Mouse (Mus musculus) forebrain, embryonic 11.5 days (tissue): ENCODE measurements around the gene Fblim1. TPM values are rescaled to one million over a fixed set of nuclear protein-coding genes. Genes with fewer than 3 reads are reported as not detected.

Experiments
- ATAC-seq: fragments of 200-750 bp; cut with Nextera tagmentation; replicated peaks from 2 replicates; pipeline ENCODE4 v1.8.0; 2017; ENCODE audit warnings: moderate TSS enrichment; ENCODE audit not compliant: low FRiP score
- DNase-seq: peaks from one replicate; pipeline ENCODE4 v3.0.0-alpha.2; 2017; ENCODE audit warnings: low spot score
- H3K27ac ChIP-seq: fragments of 300-500 bp; sonication (generic); 2 replicates; pipeline ENCODE4 v1.5.1; 2014; ENCODE audit warnings: low read depth, low read length
- H3K27me3 ChIP-seq: fragments of 300-500 bp; sonication (generic); 2 replicates; pipeline ENCODE4 v1.6.1; 2014; ENCODE audit warnings: mild to moderate bottlenecking, low read length, mixed read lengths; ENCODE audit not compliant: control insufficient read depth, insufficient read depth
- H3K36me3 ChIP-seq: fragments of 300-500 bp; sonication (generic); 2 replicates; pipeline ENCODE4 v1.6.1; 2014; ENCODE audit warnings: mild to moderate bottlenecking, low read length, moderate library complexity, mixed read lengths; ENCODE audit not compliant: control insufficient read depth, insufficient read depth
- H3K4me1 ChIP-seq: fragments of 300-500 bp; sonication (generic); replicated peaks from 2 replicates; pipeline ENCODE4 v1.6.1; 2014; ENCODE audit warnings: low read length, mixed read lengths; ENCODE audit not compliant: control insufficient read depth, insufficient read depth
- H3K4me2 ChIP-seq: fragments of 300-500 bp; sonication (generic); 2 replicates; pipeline ENCODE4 v1.6.1; 2014; ENCODE audit warnings: low read depth, mild to moderate bottlenecking, low read length, moderate library complexity, mixed read lengths; ENCODE audit not compliant: severe bottlenecking
- H3K4me3 ChIP-seq: fragments of 300-500 bp; sonication (generic); 2 replicates; pipeline ENCODE4 v1.5.1; 2014; ENCODE audit warnings: low read depth, low read length
- H3K9ac ChIP-seq: fragments of 300-500 bp; sonication (generic); 2 replicates; pipeline ENCODE4 v1.6.1; 2014; ENCODE audit warnings: low read length
- H3K9me3 ChIP-seq: fragments of 300-500 bp; sonication (generic); 2 replicates; pipeline ENCODE4 v1.6.1; 2016; ENCODE audit warnings: low read length, mixed read lengths; ENCODE audit not compliant: control insufficient read depth
- WGBS: fragments of 180-500 bp; shearing (Covaris S2); extraction: QIAGEN DNeasy Blood & Tissue Kit; methylation state at CpG from one replicate; pipeline ENCODE4 v1.1.7; 2014; 5-methylcytosine and 5-hydroxymethylcytosine counted together
- polyA plus RNA-seq: library from polyadenylated mRNA; unstranded; fragments of >200 nt; fragmentation: Nextera tagmentation; extraction: Ambion mirVana; gene quantifications from 2 replicates; pipeline ENCODE4 v1.2.1, GENCODE M21; 2014

The Fblim1 gene
- polyA plus RNA-seq, 1 experiment from 2014 or later, result 21.4 TPM

GRCm38 (mm10) chr4:141616811-141617210 lies 10.9 kb upstream of the Fblim1 start:
- Histone ChIP-seq H3K4me1 (peaks cover 4% of the 10 kb centered on the region), H3K27me3 (no peaks in the 10 kb centered on the region), H3K9ac (no peak overlapping the region), H3K4me3 (no peak overlapping the region), H3K27ac (no peak overlapping the region), H3K4me2 (no peak overlapping the region), H3K9me3 (no peaks in the 10 kb centered on the region), H3K36me3 (no peaks in the 10 kb centered on the region)
- 76% methylated on average over 6 of the region's 6 CpGs for WGBS
- no peak for ATAC-seq
- no peak for DNase-seq

- Histone ChIP-seq H3K9ac (no peak overlapping the region), H3K4me3 (no peak overlapping the region), H3K27me3 (no peaks in the 10 kb centered on the region), H3K9me3 (no peaks in the 10 kb centered on the region), H3K36me3 (no peaks in the 10 kb centered on the region), H3K4me2 (no peak overlapping the region), H3K27ac (no peak overlapping the region), H3K4me1 (peaks cover 4% of the 10 kb centered on the region)
- 85% methylated on average over 14 of the region's 14 CpGs for WGBS
- ATAC-seq, result no peak
- no peak for DNase-seq
These were observed 9.1 kb upstream of the Fblim1 start for GRCm38 (mm10) chr4:141614946-141615345.

GRCm38 (mm10) chr4:141609538-141609937 lies 3.6 kb upstream of the Fblim1 start:
- Histone ChIP-seq H3K4me1 (no peaks in the 10 kb centered on the region), H3K9me3 (no peaks in the 10 kb centered on the region), H3K4me3 (no peak overlapping the region), H3K27ac (no peak overlapping the region), H3K9ac (no peak overlapping the region), H3K36me3 (no peaks in the 10 kb centered on the region), H3K27me3 (no peaks in the 10 kb centered on the region), H3K4me2 (no peak overlapping the region)
- 81% methylated on average over 6 of the region's 6 CpGs for WGBS
- no peak for DNase-seq
- no peak for ATAC-seq

- no peak overlapping the region for H3K27ac ChIP-seq
- no peak overlapping the region for H3K9ac ChIP-seq
- H3K4me3 ChIP-seq, result no peak overlapping the region
- no peak overlapping the region for H3K4me2 ChIP-seq
- peaks cover 2% of the 10 kb centered on the region; the same call in 1 of the 2 replicates for H3K27me3 ChIP-seq
- H3K9me3 ChIP-seq, result no peaks in the 10 kb centered on the region
- H3K4me1 ChIP-seq, result no peaks in the 10 kb centered on the region
- WGBS, result 86% methylated on average over 5 of the region's 5 CpGs
- H3K36me3 ChIP-seq, result no peaks in the 10 kb centered on the region
- DNase-seq (no peak), ATAC-seq (no peak)
These were observed 475 bp downstream of the Fblim1 start for GRCm38 (mm10) chr4:141605421-141605820.

GRCm38 (mm10) chr4:141604493-141604892 lies 1.4 kb downstream of the Fblim1 start:
- WGBS, result 75% methylated on average over 8 of the region's 8 CpGs
- no peak for ATAC-seq

GRCm38 (mm10) chr4:141603921-141604320 lies 2.0 kb downstream of the Fblim1 start:
- no peak overlapping the region for H3K4me2 ChIP-seq
- H3K27me3 ChIP-seq, result peaks cover 16% of the 10 kb centered on the region
- H3K4me1 ChIP-seq, result peaks cover 10% of the 10 kb centered on the region; the same call in 1 of the 2 replicates
- no peak overlapping the region for H3K4me3 ChIP-seq
- no peak overlapping the region for H3K9ac ChIP-seq
- DNase-seq (no peak), ATAC-seq (no peak)
- 74% methylated on average over 4 of the region's 4 CpGs for WGBS
- no peaks in the 10 kb centered on the region for H3K36me3 ChIP-seq
- H3K27ac ChIP-seq, result no peak overlapping the region
- no peaks in the 10 kb centered on the region for H3K9me3 ChIP-seq

More at GRCm38 (mm10) chr4:141604493-141604892, 1.4 kb downstream of the Fblim1 start:
- peaks cover 10% of the 10 kb centered on the region for H3K27me3 ChIP-seq
- H3K4me1 ChIP-seq, result peaks cover 4% of the 10 kb centered on the region; the same call in 1 of the 2 replicates
- H3K27ac ChIP-seq, result no peak overlapping the region
- H3K4me2 ChIP-seq, result no peak overlapping the region
- DNase-seq, result no peak
- H3K9me3 ChIP-seq, result no peaks in the 10 kb centered on the region
- no peak overlapping the region for H3K9ac ChIP-seq
- no peaks in the 10 kb centered on the region for H3K36me3 ChIP-seq
- H3K4me3 ChIP-seq, result no peak overlapping the region

GRCm38 (mm10) chr4:141602523-141603223 lies 3.2 kb downstream of the Fblim1 start:
- H3K4me3 ChIP-seq, result no peak overlapping the region
- peaks cover 21% of the 10 kb centered on the region for H3K27me3 ChIP-seq
- H3K27ac ChIP-seq, result no peak overlapping the region
- ATAC-seq (no peak), DNase-seq (no peak)
- H3K4me2 ChIP-seq, result no peak overlapping the region
- no peaks in the 10 kb centered on the region for H3K9me3 ChIP-seq
- 82% methylated on average over 11 of the region's 11 CpGs for WGBS
- no peak overlapping the region for H3K9ac ChIP-seq
- H3K36me3 ChIP-seq, result no peaks in the 10 kb centered on the region
- peaks cover 16% of the 10 kb centered on the region; the same call in 1 of the 2 replicates for H3K4me1 ChIP-seq

GRCm38 (mm10) chr4:141601148-141601862 lies 4.6 kb downstream of the Fblim1 start:
- no peak for ATAC-seq
- Histone ChIP-seq H3K9ac (no peak overlapping the region), H3K4me1 (peaks cover 16% of the 10 kb centered on the region; the same call in 1 of the 2 replicates), H3K4me2 (no peak overlapping the region), H3K27ac (no peak overlapping the region), H3K4me3 (no peak overlapping the region), H3K9me3 (no peaks in the 10 kb centered on the region), H3K36me3 (no peaks in the 10 kb centered on the region), H3K27me3 (peaks cover 21% of the 10 kb centered on the region)
- 63% methylated on average over 12 of the region's 12 CpGs for WGBS
- DNase-seq, result no peak
